Mouse (Mus musculus) forebrain, embryonic 12.5 days (tissue): ENCODE measurements around the gene Steap2. TPM values are rescaled to one million over a fixed set of nuclear protein-coding genes. Genes with fewer than 3 reads are reported as not detected.
"Not testable (repeated sequence)": the region's sequence is repeated elsewhere in the genome, so short reads cannot be mapped to it uniquely, and the experiment has no call there.

Experiments used
- ATAC-seq: fragments of 200-750 bp; cut with Nextera tagmentation; 2 replicates; pipeline ENCODE4 v1.8.0; 2017; ENCODE audit warnings: moderate TSS enrichment; ENCODE audit not compliant: low FRiP score
- H3K27ac ChIP-seq: fragments of 300-500 bp; sonication (generic); 2 replicates; pipeline ENCODE4 v1.5.1; 2016; ENCODE audit warnings: mild to moderate bottlenecking
- H3K27me3 ChIP-seq: fragments of 300-500 bp; sonication (generic); 2 replicates; pipeline ENCODE4 v1.6.1; 2016; ENCODE audit warnings: mild to moderate bottlenecking
- H3K36me3 ChIP-seq: fragments of 300-500 bp; sonication (generic); replicated peaks from 2 replicates; pipeline ENCODE4 v1.6.1; 2016; ENCODE audit warnings: mild to moderate bottlenecking
- H3K4me1 ChIP-seq: fragments of 300-500 bp; sonication (generic); 2 replicates; pipeline ENCODE4 v1.6.1; 2016
- H3K4me2 ChIP-seq: fragments of 300-500 bp; sonication (generic); 2 replicates; pipeline ENCODE4 v1.6.1; 2016; ENCODE audit warnings: mild to moderate bottlenecking, moderate library complexity
- H3K4me3 ChIP-seq: fragments of 300-500 bp; sonication (generic); replicated peaks from 2 replicates; pipeline ENCODE4 v1.5.1; 2016; ENCODE audit warnings: mild to moderate bottlenecking
- H3K9ac ChIP-seq: fragments of 300-500 bp; sonication (generic); 2 replicates; pipeline ENCODE4 v1.6.1; 2016; ENCODE audit warnings: mild to moderate bottlenecking
- H3K9me3 ChIP-seq: fragments of 300-500 bp; sonication (generic); 2 replicates; pipeline ENCODE4 v1.6.1; 2016
- WGBS: fragments of 180-500 bp; shearing (Covaris S2); methylation state at CpG from one replicate; pipeline ENCODE4 v1.1.7; 2016; 5-methylcytosine and 5-hydroxymethylcytosine counted together
- polyA plus RNA-seq: library from polyadenylated mRNA; unstranded; fragments of >200 nt; fragmentation: Nextera tagmentation; extraction: Ambion mirVana; gene quantifications from 2 replicates; pipeline ENCODE4 v1.2.1, GENCODE M21; 2016

Steap2 gene
- polyA plus RNA-seq, 1 experiment from 2014 or later = 7.0 TPM

DNA sequence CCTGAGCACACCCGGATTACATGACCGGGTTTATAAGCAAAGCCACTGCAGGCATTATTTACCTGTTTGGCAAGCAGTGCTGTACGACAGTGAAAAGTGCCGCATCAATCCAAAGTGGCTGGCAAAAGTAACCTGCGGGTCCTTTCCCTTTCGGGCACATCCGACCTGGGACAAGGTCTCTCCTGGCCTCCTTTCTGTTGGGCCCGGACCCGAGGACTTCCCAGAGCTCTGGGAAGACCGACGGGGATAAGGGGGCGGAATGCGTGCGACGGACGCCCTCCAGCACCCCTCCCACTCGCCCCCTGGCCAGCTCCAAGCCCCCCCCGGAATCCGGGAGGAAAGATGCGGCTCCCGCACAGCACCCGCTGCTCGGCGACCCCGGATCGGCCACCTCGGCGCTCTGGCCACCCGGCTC lies 830 bp downstream of the Steap2 start:
- Histone ChIP-seq H3K4me3 (peak overlapping the region; percentile 78), H3K36me3 (no peaks in the 10 kb centered on the region), H3K4me1 (peaks cover 6% of the 10 kb centered on the region; the same call in 1 of the 2 replicates), H3K9ac (peak overlapping the region; percentile 83), H3K27ac (no peak overlapping the region), H3K9me3 (no peaks in the 10 kb centered on the region), H3K4me2 (peak overlapping the region; percentile 84), H3K27me3 (0 out of 2 replicates have a peak, but pooled peaks cover 5% of the 10 kb centered on the region)
- WGBS = under 1% methylated on average over 27 of the region's 29 CpGs
- peak; percentile 70 for ATAC-seq

GRCm38 (mm10) chr5:5692167-5692738 lies 2.1 kb downstream of the Steap2 start:
- 75% methylated on average over 4 of the region's 4 CpGs for WGBS
- Histone ChIP-seq H3K9ac (no peak overlapping the region), H3K27ac (no peak overlapping the region), H3K4me3 (no peak overlapping the region), H3K36me3 (no peaks in the 10 kb centered on the region), H3K4me1 (peaks cover 6% of the 10 kb centered on the region; the same call in 1 of the 2 replicates), H3K9me3 (no peaks in the 10 kb centered on the region), H3K27me3 (0 out of 2 replicates have a peak, but pooled peaks cover 5% of the 10 kb centered on the region), H3K4me2 (no peak overlapping the region)
- no peak for ATAC-seq

GRCm38 (mm10) chr5:5688945-5689540 lies 5.3 kb downstream of the Steap2 start:
- Histone ChIP-seq H3K36me3 (no peaks in the 10 kb centered on the region), H3K4me1 (0 out of 2 replicates have a peak, but pooled peaks cover 3% of the 10 kb centered on the region), H3K27ac (no peak overlapping the region), H3K27me3 (0 out of 2 replicates have a peak, but pooled peaks cover 5% of the 10 kb centered on the region), H3K4me3 (no peak overlapping the region), H3K9ac (no peak overlapping the region), H3K9me3 (no peaks in the 10 kb centered on the region), H3K4me2 (no peak overlapping the region)
- ATAC-seq = no peak
- 85% methylated on average over 8 of the region's 8 CpGs for WGBS

DNA sequence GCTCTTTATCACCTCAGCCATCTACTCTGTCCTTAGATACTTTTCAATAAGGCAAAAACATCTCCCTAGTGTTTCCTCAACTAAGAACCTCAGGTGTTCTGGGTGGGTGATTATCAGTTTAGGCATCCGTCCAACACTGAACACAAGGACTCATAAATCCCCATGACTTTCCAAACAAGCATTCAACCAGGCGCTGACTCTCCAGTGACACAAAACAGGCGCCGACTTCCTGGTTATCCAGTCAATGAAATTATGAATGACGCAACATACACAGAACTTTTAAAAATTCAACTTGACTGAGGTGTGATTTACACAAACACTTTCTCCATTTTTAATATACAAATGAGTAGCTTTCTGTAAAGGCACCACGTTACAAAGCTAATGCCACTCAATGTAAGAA lies 6.2 kb downstream of the Steap2 start:
- 90% methylated on average over 6 of the region's 6 CpGs for WGBS
- Histone ChIP-seq H3K9ac (no peak overlapping the region), H3K9me3 (no peaks in the 10 kb centered on the region), H3K27ac (no peak overlapping the region), H3K36me3 (no peaks in the 10 kb centered on the region), H3K4me1 (no peaks in the 10 kb centered on the region), H3K4me3 (no peak overlapping the region), H3K4me2 (no peak overlapping the region), H3K27me3 (0 out of 2 replicates have a peak, but pooled peaks cover 5% of the 10 kb centered on the region)
- no peak for ATAC-seq

DNA sequence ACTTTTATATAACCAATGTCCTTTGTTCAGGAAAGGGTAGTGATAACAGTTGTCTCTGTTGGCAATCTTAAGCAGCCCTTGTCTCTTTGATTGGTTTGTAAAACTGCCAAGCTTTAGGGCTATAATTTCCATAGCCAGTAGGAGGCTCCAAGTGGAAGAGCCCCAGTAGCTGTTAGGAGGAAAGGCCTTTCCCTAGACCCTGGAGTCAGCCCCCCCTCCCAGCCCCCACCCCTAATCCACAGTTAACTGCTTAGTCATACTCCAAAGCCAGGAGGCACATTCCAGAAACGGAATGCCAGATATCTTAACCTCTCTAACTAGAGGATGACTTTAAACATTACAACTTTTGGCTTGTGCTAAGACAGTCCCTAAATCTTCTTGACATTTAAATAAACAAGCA lies 7.4 kb downstream of the Steap2 start:
- no peak for ATAC-seq
- no peaks in the 10 kb centered on the region for H3K9me3 ChIP-seq
- no peak overlapping the region for H3K27ac ChIP-seq
- H3K4me1 ChIP-seq = no peaks in the 10 kb centered on the region
- H3K9ac ChIP-seq = no peak overlapping the region
- H3K4me2 ChIP-seq = no peak overlapping the region
- H3K36me3 ChIP-seq = no peaks in the 10 kb centered on the region
- no peaks in the 10 kb centered on the region for H3K27me3 ChIP-seq
- no peak overlapping the region for H3K4me3 ChIP-seq
- 15% methylated on average over 1 of the region's 1 CpGs for WGBS

DNA sequence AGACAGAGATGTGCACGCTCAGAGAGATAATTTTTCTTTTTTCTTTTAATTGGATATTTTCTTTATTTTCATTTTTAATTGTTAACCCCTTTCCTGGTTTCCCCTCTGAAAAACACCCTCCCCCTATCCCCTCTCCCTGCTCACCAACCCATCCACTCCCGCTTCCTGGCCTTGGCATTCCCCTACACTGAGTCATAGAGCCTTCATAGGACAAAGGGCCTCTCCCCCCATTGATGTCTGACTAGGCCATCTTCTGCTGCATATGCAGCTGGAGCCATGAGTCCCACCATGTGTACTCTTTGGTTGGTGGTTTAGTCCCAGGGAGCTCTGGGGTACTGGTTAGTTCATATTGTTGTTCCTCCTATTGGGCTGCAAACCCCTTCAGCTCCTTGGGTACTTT lies 9.4 kb downstream of the Steap2 start:
- not testable (repeated sequence) for H3K9ac ChIP-seq, H3K4me3 ChIP-seq, H3K27me3 ChIP-seq, H3K4me1 ChIP-seq, H3K36me3 ChIP-seq, H3K9me3 ChIP-seq, H3K4me2 ChIP-seq, H3K27ac ChIP-seq, ATAC-seq
- WGBS = 88% methylated on average over 2 of the region's 2 CpGs

DNA sequence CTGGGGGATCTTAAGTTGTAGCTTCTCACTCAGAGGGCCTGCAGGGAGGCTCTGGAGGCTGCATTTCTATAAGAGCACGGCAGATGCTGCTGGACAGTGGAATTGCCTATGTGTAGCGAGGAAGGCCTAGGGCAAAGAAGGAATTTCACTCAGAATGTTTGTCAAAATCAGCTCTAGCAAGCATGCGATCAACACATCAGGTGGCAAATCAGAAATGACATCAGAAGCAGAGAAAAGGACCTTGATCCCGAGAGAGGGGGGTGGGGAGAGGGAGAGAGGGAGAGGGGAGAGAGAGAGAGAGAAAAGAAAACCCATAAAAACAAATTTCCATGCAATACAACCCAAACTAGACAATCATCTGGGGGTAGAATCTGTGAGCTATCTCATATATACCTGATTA lies 11.1 kb downstream of the Steap2 start:
- Histone ChIP-seq H3K4me3 (no peak overlapping the region), H3K9me3 (no peaks in the 10 kb centered on the region)
- 67% methylated on average over 4 of the region's 4 CpGs for WGBS

GRCm38 (mm10) chr5:5679459-5679858 lies 14.9 kb downstream of the Steap2 start:
- no peak overlapping the region for H3K9ac ChIP-seq
- H3K9me3 ChIP-seq = no peaks in the 10 kb centered on the region
- H3K27me3 ChIP-seq = no peaks in the 10 kb centered on the region
- no peak overlapping the region for H3K4me2 ChIP-seq
- 0 out of 2 replicates have a peak, but pooled peaks cover 8% of the 10 kb centered on the region for H3K36me3 ChIP-seq
- ATAC-seq = no peak
- H3K4me1 ChIP-seq = no peaks in the 10 kb centered on the region
- no peak overlapping the region for H3K27ac ChIP-seq
- no peak overlapping the region for H3K4me3 ChIP-seq

More for the DNA sequence above, 11.1 kb downstream of the Steap2 start:
- no peak for ATAC-seq
- Histone ChIP-seq H3K4me2 (no peak overlapping the region), H3K36me3 (no peaks in the 10 kb centered on the region), H3K9ac (no peak overlapping the region), H3K27ac (no peak overlapping the region), H3K27me3 (no peaks in the 10 kb centered on the region), H3K4me1 (no peaks in the 10 kb centered on the region)

DNA sequence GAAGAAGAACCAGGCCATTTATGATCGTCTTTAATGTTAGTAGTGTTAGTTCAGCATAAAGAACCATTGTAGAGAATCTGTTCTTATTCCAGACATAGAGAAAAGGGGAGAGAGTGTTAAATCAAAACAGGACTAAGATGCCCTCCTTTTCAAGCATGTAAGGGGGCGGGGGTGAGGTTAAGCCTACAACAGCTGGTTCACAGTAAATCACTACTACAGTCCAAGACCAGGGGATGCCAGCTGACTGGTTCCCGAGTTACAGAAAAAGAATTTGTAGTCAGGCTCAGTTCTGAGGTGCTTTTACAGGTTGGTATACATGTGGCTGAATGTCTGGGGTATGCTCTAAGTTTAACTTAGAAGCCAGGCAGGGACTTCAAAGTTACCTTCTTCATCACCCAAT lies 18.3 kb downstream of the Steap2 start:
- Histone ChIP-seq H3K27ac (no peak overlapping the region), H3K27me3 (no peaks in the 10 kb centered on the region), H3K9me3 (no peaks in the 10 kb centered on the region), H3K4me1 (no peaks in the 10 kb centered on the region), H3K4me3 (no peak overlapping the region), H3K4me2 (no peak overlapping the region), H3K36me3 (peaks cover 8% of the 10 kb centered on the region; the same call in 1 of the 2 replicates), H3K9ac (no peak overlapping the region)
- ATAC-seq = no peak
- 90% methylated on average over 3 of the region's 3 CpGs for WGBS

DNA sequence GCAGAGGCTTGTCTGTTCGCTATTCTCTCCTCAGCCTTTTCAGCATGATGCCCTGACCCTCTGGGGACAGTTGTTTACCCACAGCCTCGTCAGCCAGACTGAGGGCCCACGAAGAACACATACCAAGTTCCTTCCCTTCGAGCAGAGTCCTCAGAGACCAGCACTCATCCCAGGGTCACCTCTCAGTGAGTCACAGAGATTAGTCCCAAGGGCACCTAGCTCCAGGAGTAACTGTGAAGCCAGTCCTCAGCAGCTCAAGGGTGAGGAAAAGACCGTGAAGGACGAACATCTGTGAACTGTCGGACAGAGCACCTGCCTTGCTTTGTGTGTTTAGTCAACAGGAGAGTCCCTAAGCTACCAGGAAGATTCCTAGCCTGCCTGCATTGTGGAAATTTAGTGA lies 25.5 kb downstream of the Steap2 start:
- H3K9ac ChIP-seq = no peak overlapping the region
- H3K4me1 ChIP-seq = peaks cover 4% of the 10 kb centered on the region
- no peak for ATAC-seq
- H3K4me2 ChIP-seq = no peak overlapping the region
- no peak overlapping the region for H3K4me3 ChIP-seq
- H3K36me3 ChIP-seq = peaks cover 2% of the 10 kb centered on the region; the same call in 1 of the 2 replicates
- no peak overlapping the region for H3K27ac ChIP-seq
- H3K9me3 ChIP-seq = no peaks in the 10 kb centered on the region
- WGBS = 86% methylated on average over 7 of the region's 7 CpGs
- no peaks in the 10 kb centered on the region for H3K27me3 ChIP-seq

DNA sequence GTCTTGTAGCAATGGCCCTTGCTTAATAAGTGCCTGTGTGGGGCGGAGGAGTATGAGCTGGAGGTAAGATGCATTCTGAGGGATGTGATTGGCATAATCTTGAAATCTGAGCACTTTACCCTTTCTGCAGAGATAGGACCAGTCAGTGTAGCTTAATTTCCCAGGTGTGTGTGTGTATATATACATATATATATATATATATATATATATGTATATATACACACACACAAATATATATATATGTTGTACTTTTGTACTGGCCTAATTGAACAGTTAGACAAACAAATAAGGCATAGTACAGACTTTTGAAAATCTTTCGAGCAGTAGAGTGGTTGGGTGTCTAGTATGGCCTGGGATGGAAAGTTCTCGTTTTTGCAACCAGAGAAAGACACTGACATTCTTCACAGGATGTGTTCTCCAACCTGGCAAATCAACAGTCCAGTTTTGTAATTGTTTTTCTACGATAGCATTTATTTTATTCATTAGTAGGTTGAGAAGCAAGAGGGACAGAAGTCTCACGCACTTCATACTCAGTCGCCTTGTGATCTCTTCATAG lies 29.9 kb downstream of the Steap2 start:
- H3K9ac ChIP-seq = peak overlapping the region; percentile 74; the same call in 1 of the 2 replicates
- 0 out of 2 replicates have a peak overlapping the region, but pooled peaks have one; percentile 42 for H3K27ac ChIP-seq
- H3K4me3 ChIP-seq = peak overlapping the region; percentile 73
- peak overlapping the region; percentile 92 for H3K4me2 ChIP-seq
- peaks cover 9% of the 10 kb centered on the region; the same call in 1 of the 2 replicates for H3K27me3 ChIP-seq
- WGBS = 52% methylated on average over 6 of the region's 6 CpGs
- no peaks in the 10 kb centered on the region for H3K9me3 ChIP-seq
- 0 out of 2 replicates have a peak, but pooled peaks cover 2% of the 10 kb centered on the region for H3K36me3 ChIP-seq
- no peak; the same call in 1 of the 2 replicates for ATAC-seq
- peaks cover 10% of the 10 kb centered on the region for H3K4me1 ChIP-seq

DNA sequence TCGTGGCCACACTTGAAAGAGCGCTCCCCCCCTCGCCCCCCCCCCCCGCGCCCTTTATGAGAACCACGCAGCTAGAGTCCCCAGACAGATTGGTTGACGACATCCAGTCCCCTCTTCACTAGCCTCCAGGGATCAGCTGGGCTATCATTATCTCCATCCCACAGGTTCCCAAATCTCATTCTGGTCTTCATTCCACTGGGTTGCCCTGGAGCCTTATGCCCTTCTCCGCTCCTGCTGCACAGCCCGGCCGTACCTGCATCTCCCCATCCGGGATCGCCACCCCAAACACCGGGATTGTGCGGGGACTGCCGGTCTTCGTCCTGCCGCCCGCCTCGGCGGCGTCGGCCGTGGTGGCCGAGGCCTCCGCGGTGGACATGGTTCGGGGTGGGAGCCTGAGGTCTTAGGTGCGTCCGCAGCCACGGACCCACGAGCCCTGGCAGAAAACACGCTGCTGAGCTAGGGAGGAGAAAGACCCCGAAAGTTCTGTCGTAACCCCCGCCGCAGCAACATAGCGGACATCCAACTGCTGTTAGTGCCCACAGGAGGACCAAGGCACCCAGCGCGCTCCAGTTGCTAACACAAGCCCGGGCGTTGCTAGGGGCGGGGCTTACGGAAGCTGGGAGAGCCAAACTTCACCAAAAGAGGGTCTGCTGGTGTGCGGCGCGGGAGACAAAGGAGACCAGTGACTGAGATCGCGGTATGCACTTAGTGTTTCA lies 30.6 kb downstream of the Steap2 start, which contains the start of gene Cfap69:
TSS of gene Cfap69 (minus strand) at position 585 of the 716 bp plus-strand sequence.
- Histone ChIP-seq H3K4me1 (peaks cover 10% of the 10 kb centered on the region), H3K27ac (0 out of 2 replicates have a peak within 1 kb of the TSS, but pooled peaks have one; percentile 42), H3K4me2 (peak within 1 kb of the TSS; percentile 92), H3K27me3 (peaks cover 9% of the 10 kb centered on the region; the same call in 1 of the 2 replicates), H3K9ac (peak within 1 kb of the TSS; percentile 74), H3K9me3 (no peaks in the 10 kb centered on the region), H3K36me3 (no peaks in the 10 kb centered on the region), H3K4me3 (peak within 1 kb of the TSS; percentile 73)
- WGBS = under 1% methylated on average over 46 of the region's 48 CpGs
- peak; percentile 98 for ATAC-seq
